Mouse (Mus musculus): Measurements from ENCODE around the gene Tshz2.

DNA sequence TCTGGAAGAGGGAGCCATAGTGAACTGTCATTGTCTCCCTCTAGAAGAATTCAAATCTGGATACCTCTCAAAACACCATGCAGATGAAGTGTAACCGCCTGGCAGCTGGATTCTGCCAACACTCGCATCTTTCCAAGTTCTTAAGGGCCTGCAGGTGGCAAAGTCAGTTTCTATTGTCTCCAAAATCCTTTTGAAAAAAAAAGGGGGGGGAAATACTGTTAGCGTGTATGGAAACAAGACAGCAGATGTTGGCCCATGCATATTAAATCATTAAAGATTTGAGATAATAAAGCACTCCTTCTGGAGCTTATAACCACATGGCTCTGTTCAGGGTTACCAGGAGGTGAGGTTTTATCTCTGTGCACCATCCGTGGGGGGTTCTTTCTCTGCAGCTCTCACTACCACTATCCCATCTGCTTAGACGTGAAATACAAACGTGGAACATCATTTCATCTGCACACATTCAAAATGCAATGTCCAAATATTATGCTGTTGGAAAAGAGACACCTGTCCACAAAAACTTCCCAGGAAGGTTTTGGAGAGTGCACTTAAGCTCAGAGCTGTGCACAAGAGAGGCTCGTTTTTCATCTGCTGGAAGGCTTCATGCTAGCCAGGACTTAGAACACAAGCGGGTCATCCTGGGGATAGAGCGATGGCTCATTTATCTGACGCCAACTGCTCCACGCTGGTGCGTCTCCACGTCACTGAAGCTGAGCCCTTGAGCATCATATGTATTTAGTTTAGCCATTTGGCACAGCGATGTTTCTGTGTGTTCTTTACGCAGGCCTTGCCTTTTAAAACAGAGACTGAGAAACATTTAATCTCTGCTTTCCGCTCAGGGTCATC, 307.7 kb downstream of the Tshz2 start:
- no peak for TF ChIP-seq MAX (IDR thresholded peaks at IDR 0.05)
- no peak for TF ChIP-seq CTCF (IDR thresholded peaks at IDR 0.05; ENCODE audit: control insufficient read depth, insufficient read depth, insufficient read length)
- TF ChIP-seq CEBPB (IDR thresholded peaks at IDR 0.05; ENCODE audit: low read depth), result no peak
- no peak for TF ChIP-seq USF1 (IDR thresholded peaks at IDR 0.05; ENCODE audit: low read depth)
- no peak for TF ChIP-seq MYOG (IDR thresholded peaks at IDR 0.05; ENCODE audit: control insufficient read depth, extremely low read depth, insufficient read length)
- no peak for TF ChIP-seq FOSL1 (IDR thresholded peaks at IDR 0.05; ENCODE audit: insufficient read depth, low read length, poor library complexity, severe bottlenecking)
